Mouse (Mus musculus) heart, postnatal 0 days (tissue): ENCODE data around the gene Sema7a. TPM values are rescaled to one million over a fixed set of nuclear protein-coding genes. Genes with fewer than 3 reads are reported as not detected.

Experiments
- ATAC-seq: fragments of 200-750 bp; cut with Nextera tagmentation; 2 replicates; pipeline ENCODE4 v1.8.0; 2017; ENCODE audit warnings: low read depth, moderate number of reproducible peaks, moderate library complexity; ENCODE audit not compliant: insufficient read depth
- DNase-seq: peaks from one replicate; pipeline ENCODE4 v3.0.0-alpha.2; 2016; ENCODE audit warnings: low spot score
- H3K27ac ChIP-seq: fragments of 300-500 bp; sonication (generic); 2 replicates; pipeline ENCODE4 v1.5.1; 2014; ENCODE audit warnings: low read depth, mild to moderate bottlenecking
- H3K27me3 ChIP-seq: fragments of 300-500 bp; sonication (generic); 2 replicates; pipeline ENCODE4 v1.6.1; 2014; ENCODE audit warnings: low read length, mixed read lengths; ENCODE audit not compliant: control insufficient read depth, insufficient read depth
- H3K36me3 ChIP-seq: fragments of 300-500 bp; sonication (generic); replicated peaks from 2 replicates; pipeline ENCODE4 v1.6.1; 2014; ENCODE audit warnings: low read length, mixed read lengths; ENCODE audit not compliant: control insufficient read depth, insufficient read depth
- H3K4me1 ChIP-seq: fragments of 300-500 bp; sonication (generic); 2 replicates; pipeline ENCODE4 v1.6.1; 2014; ENCODE audit warnings: antibody characterized with exemption; ENCODE audit not compliant: control insufficient read depth, insufficient read depth
- H3K4me2 ChIP-seq: fragments of 300-500 bp; sonication (generic); 2 replicates; pipeline ENCODE4 v1.6.1; 2014; ENCODE audit warnings: low read depth, mild to moderate bottlenecking, low read length, moderate library complexity
- H3K4me3 ChIP-seq: fragments of 300-500 bp; sonication (generic); 2 replicates; pipeline ENCODE4 v1.5.1; 2014; ENCODE audit warnings: low read depth, low read length
- H3K9ac ChIP-seq: fragments of 300-500 bp; sonication (generic); replicated peaks from 2 replicates; pipeline ENCODE4 v1.6.1; 2014; ENCODE audit warnings: low read depth, low read length, mixed read lengths
- H3K9me3 ChIP-seq: fragments of 300-500 bp; sonication (generic); replicated peaks from 2 replicates; pipeline ENCODE4 v1.6.1; 2016; ENCODE audit warnings: low read length; ENCODE audit not compliant: control insufficient read depth
- CTCF ChIP-seq: IDR thresholded peaks from 2 replicates; pipeline ENCODE4 v1.5.1; 2016; ENCODE audit warnings: antibody characterized with exemption, control low read depth, low read depth
- EP300 ChIP-seq: IDR thresholded peaks from 2 replicates; pipeline ENCODE4 v1.6.1; 2016; ENCODE audit warnings: antibody characterized with exemption, low read depth
- WGBS: fragments of 180-500 bp; shearing (Covaris S2); extraction: QIAGEN DNeasy Blood & Tissue Kit; methylation state at CpG from one replicate; pipeline ENCODE4 v1.1.7; 2014; 5-methylcytosine and 5-hydroxymethylcytosine counted together
- polyA plus RNA-seq: library from polyadenylated mRNA; unstranded; fragments of >200 nt; fragmentation: Nextera tagmentation; extraction: Ambion mirVana; gene quantifications from 2 replicates; pipeline ENCODE4 v1.2.1, GENCODE M21; 2015
- total RNA-seq: library from RNA; depleted of rRNA; stranded (reverse); fragments of >200 nt; gene quantifications from 2 replicates; pipeline ENCODE4 v1.2.3, GENCODE M21; 2014; ENCODE audit warnings: low replicate concordance

The Sema7a gene
- total and polyA plus RNA-seq, 2 experiments from 2014 or later, result 1.2 to 16.8 TPM

DNA sequence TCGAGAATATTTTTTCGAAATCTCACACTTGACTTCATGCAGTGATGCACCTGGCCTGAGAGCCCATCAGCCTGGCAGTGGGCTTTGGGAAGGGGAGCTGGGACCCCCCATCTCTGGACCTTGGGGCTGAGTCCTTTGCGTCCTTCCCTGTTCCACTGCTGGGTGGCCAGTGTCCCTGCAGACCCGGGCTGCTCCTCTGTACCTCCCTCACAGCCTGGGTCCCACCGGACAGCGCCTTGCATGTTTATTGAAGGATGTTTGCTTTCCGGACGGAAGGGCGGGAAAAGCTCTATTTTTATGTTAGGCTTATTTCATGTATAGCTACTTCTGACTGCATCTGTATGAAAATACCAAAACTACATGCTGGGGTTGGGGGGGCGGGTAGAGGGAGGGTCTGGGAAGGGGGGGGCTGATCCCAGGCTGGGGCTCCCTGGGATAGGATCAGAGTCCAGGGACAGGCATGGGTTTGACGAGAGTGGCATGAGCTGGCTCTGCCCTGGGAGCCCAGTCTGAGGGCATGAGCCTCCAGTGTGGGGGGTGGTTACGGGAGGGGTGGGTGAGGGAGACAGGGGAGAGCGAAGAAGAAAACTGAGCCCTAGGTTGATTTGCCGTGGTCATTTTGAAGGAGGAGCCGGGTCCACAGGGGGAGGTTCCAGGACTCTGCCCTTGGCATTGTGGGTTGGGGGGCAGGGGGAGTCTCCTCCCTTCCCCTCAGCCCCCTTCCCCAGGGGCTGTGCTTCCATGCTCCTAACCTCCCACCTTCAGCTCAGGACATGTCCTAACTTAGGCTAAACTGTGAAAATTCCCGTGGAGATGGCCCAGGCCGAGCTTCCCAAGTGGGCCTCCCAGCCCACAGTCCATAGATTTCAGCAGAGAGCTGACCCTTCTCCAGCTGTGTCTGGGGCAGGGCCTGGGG is 22.2 kb downstream of the Sema7a start:
- H3K4me3 ChIP-seq, result no peak overlapping the region
- TF ChIP-seq EP300 (no peak), CTCF (no peak)
- no peak overlapping the region for H3K9ac ChIP-seq
- no peaks in the 10 kb centered on the region for H3K27me3 ChIP-seq
- H3K36me3 ChIP-seq, result peaks cover 10% of the 10 kb centered on the region; the same call in 1 of the 2 replicates
- no peaks in the 10 kb centered on the region for H3K9me3 ChIP-seq
- WGBS, result 59% methylated on average over 16 of the region's 17 CpGs
- ATAC-seq (no peak), DNase-seq (no peak)
- peak overlapping the region; percentile 68 for H3K27ac ChIP-seq
- H3K4me2 ChIP-seq, result no peak overlapping the region
- H3K4me1 ChIP-seq, result peaks cover 33% of the 10 kb centered on the region

DNA sequence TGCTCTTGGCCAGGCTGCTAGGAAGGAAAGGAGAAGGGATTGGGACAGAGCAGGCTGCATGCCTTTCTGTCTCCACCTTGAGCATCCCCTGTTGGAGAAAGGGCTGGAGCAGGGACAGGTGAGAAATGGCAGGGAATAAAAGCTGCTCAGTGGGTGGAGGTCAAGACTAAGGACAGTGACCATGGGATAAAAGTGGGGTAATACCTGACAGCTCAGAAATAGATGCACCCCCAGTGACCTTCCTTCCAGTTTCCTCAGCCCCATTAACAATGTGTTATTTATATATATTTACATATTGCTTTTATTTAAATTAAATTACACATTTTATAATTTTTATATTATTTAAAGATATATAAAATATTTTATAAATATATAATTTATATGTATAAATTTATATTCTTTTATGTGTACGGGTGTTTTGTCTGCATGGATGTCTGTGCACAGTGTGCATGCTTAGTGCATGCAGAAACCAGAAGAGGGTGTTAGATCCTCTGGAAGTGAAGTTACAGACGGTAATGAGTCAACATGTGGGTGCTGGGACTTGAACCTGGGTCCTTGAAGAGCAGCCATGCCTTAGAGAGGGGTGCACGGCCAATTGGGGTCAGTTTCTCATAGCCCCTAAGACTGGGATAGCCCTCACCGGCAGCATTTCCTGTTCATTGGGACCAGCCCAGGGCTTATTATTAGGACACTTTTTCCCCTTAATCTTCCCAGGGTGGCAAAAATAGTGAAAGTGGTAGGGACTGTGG is 23.5 kb downstream of the Sema7a start:
- no peak for TF ChIP-seq CTCF
- no peak for TF ChIP-seq EP300
- H3K36me3 ChIP-seq, result peaks cover 6% of the 10 kb centered on the region; the same call in 1 of the 2 replicates
- peak overlapping the region; percentile 39; the same call in 1 of the 2 replicates for H3K27ac ChIP-seq
- DNase-seq (no peak), ATAC-seq (no peak)
- H3K27me3 ChIP-seq, result no peaks in the 10 kb centered on the region
- H3K4me2 ChIP-seq, result no peak overlapping the region
- no peaks in the 10 kb centered on the region for H3K9me3 ChIP-seq
- H3K9ac ChIP-seq, result no peak overlapping the region
- H3K4me1 ChIP-seq, result peaks cover 41% of the 10 kb centered on the region
- WGBS, result 90% methylated on average over 4 of the region's 4 CpGs
- no peak overlapping the region for H3K4me3 ChIP-seq

- Histone ChIP-seq H3K36me3 (peaks cover 6% of the 10 kb centered on the region; the same call in 1 of the 2 replicates), H3K4me3 (no peak overlapping the region), H3K4me1 (peaks cover 41% of the 10 kb centered on the region), H3K27me3 (no peaks in the 10 kb centered on the region), H3K9ac (no peak overlapping the region), H3K9me3 (no peaks in the 10 kb centered on the region), H3K4me2 (no peak overlapping the region), H3K27ac (peak overlapping the region; percentile 39)
- TF ChIP-seq CTCF (no peak), EP300 (no peak)
- 79% methylated on average over 5 of the region's 5 CpGs for WGBS
- DNase-seq (no peak), ATAC-seq (no peak)
Observed at GRCm38 (mm10) chr9:57963998-57964395, 24.1 kb downstream of the Sema7a start.

DNA sequence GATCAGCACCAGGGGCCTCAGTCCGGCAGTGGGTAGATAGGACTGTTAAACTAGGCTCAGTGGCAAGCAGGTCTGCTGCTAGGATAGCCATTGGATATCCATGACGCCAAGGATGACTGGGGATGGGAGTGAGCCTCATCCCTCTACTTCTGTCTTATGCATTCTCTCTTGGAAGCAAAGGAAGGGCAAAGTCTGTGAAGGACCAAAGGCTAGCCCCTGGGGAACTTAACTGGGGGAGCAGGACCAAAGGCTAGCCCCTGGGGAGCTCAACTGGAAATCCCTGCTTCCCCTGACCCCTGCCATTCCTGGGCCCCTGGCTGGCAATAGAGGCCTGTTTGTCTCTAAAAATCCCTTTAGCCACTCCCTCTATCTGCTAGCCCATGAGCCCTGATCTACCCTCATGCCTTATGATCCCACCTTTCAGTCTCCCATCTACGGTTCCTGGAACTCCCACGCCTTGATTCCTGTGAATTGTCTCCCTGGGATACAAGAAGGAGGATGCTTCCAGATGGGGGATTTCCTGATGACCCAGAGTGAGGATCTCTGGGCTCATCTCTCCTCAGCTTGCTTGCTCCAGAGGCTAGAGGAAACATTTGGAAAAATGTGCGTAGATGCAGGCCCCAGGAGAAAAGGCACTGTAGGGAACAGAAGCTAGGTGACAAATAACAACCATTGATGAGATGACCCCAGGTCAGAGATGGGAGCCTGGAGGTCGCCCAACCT is 24.8 kb downstream of the Sema7a start:
- H3K36me3 ChIP-seq, result peaks cover 6% of the 10 kb centered on the region; the same call in 1 of the 2 replicates
- peaks cover 38% of the 10 kb centered on the region for H3K4me1 ChIP-seq
- no peak overlapping the region for H3K4me3 ChIP-seq
- H3K27ac ChIP-seq, result peak overlapping the region; percentile 60
- no peak overlapping the region for H3K4me2 ChIP-seq
- WGBS, result 76% methylated on average over 6 of the region's 6 CpGs
- ATAC-seq, result no peak
- TF ChIP-seq EP300 (no peak), CTCF (no peak)
- H3K9me3 ChIP-seq, result no peaks in the 10 kb centered on the region
- H3K27me3 ChIP-seq, result no peaks in the 10 kb centered on the region
- H3K9ac ChIP-seq, result no peak overlapping the region
- no peak for DNase-seq
